Mouse (Mus musculus) Muller cell, postnatal 12 days (primary cell): ENCODE data around the gene Arhgap10.

ENCODE experiments used
- DNase-seq: peaks from one replicate; pipeline ENCODE4 v3.0.0-alpha.2; 2015; ENCODE audit errors: inconsistent ontology term

Arhgap10 gene

DNA sequence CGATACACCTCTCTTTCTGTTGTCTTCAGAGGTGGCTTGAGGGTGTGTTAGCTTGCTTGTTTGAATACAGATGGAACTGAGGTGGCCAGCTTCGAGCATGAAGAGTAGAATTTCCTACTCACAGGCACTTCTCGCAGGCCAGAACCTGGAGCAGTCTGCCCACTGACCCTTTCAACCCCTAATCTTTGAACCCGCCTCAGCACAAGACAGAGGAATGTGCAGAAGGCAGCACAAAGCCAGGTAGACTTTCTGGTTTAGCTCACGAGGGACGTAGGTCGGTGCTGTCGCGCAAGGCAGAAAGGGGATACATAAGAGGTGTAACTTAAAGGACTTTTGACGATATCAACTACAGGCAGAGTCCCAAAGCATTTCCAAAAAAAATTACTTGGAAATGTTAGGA lies 908 bp downstream of the Arhgap10 start:
- DNase-seq, result peak; percentile 6

DNA sequence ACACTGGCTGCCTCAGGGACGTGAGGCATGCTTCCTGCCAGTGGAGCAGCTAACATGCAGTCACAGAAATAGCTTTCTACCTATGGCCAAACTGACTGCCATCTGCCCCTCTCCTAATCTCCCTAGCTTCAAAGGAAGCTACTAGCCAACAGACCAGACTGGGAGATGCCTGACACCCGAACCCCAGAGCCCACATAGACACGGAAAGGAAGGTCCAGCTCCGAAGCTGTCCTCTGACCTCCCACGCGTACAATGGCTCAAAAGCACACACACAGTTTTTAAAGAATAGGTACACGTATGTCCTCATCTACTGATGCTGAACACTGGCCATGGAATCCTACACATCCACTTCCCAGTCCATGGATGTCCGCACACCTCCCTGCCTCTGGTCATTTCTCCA lies 2.0 kb downstream of the Arhgap10 start:
- DNase-seq, result no peak

DNA sequence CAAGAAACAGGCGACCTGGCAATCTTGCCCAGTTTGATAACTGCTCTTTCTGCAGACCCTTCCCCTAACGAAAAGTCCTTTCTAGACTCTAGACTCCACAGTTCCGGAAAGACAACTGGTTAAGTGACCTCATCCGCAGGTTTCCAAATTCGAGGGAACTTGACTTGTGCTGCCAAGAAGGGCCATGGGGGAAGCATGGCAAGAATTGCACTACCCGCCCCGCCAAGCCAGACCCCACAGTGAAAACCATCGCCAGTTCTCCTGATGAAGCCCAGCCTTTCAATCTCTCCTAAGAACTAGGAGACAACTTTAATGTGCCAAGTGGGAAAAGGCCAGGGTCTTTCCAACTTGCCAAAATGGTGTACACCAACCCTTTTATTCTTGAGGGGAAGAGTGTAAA lies 2.6 kb downstream of the Arhgap10 start:
- DNase-seq, result no peak

DNA sequence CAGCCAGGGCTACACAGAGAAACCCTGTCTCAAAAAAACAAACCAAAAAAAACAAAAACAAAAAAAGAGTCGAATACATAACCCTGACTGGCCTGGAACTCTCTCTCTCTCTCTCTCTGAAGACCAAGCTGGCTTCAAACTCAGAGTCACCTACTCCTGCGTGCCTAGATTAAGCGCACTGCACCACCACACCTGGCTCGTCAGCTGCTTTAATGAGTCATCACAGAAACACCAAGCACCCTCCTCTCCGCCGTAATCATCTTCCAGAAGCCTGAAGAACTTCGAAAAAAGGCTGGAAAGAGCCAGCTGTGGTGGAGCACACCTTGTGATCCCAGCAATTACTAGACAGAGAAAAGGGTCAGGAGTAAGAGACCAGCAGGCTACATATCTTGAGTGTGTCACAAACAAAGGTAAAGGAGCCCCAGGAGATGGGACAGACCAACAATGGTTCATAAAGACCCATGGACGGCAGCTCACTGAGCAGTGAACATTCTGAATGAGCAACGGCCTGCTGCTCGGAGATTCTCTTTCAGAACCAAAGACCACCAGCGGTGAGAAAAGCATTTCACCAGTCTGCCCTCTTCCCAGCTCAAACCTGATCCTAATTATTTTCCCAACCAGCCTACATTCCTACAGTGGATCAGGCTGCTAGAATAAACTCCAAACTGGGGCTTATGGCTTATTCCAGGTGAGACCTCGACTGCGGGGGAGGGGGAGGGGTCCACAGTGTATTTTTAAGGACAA lies 5.8 kb downstream of the Arhgap10 start:
- DNase-seq, result peak; percentile 8

DNA sequence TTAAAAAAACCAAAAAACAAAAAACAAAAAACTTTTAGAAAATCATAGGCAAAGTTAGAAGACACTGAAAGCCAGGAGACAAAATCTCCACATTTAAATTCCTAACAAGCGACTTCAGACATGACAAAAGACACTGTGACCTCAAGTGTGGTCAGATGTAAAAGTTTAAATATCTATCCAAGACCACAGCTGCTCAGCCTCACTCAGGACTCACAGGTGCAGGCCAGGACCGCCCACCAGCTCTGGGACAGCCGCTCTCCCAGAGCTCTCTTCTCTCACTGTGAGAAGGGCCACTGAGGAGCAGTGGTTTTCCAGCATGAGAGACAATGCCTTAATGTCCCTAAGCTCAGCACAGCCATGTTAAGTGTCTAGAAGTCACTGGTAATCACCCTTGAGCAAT lies 7.3 kb downstream of the Arhgap10 start:
- peak; percentile 33 for DNase-seq

DNA sequence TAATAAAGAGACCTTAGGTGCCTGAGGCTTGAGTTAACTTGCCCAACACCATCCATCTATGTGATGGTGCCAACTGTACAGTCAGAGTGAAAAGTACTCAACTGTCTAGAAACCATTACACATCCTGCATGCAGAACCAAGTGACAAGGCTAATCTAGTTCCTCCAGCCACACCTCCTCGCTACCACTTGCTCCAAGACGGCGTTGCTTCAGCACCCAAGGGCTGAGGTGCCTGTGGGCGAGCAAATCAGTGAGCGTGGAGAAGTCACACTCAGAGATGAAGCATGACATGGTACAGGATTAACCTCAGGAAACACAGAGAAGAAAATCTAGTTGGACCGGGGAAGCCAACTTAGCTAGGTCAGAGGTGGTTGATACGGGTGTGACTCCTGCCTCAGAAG lies 8.7 kb downstream of the Arhgap10 start:
- no peak for DNase-seq

DNA sequence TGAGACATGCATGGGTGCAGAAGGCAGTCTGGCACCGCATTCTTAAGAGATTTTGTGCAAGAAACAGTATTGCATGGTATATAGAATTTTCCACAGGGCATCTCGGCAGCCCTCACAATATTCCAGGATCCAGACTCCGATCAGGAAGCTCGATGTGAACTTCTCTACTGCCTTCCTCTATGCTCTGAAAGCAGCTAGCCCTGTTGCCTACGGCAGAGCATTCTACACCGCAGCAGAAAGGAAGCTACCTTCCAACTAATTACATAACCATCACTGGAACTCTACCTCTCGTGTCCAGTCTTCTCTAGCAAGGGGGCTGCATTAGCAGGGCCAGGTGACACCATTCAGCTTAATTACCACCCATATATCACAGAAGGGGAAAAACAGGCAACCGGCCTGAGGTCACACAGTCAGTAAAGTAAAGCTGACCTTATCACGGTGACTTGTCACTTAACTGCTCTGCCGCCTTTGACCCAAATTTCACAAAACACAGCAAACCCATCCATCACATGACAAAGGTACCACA lies 10.2 kb downstream of the Arhgap10 start:
- no peak for DNase-seq

DNA sequence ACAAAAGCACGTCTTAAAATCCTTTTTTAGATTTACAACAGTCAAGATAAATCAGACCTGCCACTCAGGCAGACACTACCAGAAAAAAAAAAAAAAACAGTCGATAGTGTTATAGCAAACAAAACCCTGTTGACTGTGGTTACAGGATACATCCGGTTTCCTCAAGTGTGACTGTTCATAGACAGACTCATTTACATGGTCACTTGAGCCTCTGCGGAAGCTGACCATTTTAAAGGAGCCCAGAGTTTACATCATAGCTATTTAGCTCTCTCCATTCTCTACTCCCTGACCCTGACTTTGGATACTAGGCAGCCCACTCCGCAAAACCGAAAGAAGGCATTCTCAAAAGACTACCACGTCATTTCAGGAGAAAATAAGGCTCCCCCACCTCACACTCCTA lies 11.2 kb downstream of the Arhgap10 start:
- no peak for DNase-seq

DNA sequence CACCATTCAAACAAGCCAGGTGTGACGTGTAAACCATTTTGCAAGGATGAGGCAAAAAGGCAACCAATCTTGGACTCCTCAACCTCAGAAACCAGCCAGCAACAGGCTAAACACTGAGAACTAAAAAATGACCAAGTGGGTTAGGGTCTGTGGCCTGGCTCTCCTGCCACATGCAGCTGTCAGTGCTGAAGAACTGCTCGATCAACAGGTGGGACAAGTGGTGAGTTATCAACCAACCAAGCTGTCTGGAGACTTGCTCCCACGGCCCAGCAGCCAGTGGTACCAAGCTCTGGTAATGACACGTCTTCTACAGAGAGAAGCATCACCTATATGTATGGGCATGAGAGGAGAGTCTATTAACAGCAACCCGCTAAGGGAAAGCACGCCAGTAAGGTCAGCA lies 15.2 kb downstream of the Arhgap10 start:
- no peak for DNase-seq

DNA sequence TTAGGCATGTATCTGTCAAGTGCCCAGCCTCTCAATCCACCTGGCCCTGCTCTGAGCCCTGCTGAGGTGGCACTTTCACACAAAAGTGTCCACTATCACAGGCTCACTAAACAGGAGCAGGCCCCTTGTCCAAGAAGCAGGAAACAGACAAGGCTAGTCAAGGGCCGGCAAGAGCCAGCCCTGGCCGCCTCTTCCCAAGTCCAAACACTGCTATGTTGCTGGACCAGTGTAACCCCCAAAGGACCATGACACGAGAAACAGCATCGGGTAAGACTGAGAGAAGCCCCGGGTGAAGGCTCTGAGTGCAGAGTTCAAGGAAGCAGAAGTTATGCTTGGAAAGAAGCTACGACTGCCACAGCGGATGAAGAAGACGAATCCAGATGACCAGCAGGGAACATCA lies 16.6 kb downstream of the Arhgap10 start:
- DNase-seq, result no peak

DNA sequence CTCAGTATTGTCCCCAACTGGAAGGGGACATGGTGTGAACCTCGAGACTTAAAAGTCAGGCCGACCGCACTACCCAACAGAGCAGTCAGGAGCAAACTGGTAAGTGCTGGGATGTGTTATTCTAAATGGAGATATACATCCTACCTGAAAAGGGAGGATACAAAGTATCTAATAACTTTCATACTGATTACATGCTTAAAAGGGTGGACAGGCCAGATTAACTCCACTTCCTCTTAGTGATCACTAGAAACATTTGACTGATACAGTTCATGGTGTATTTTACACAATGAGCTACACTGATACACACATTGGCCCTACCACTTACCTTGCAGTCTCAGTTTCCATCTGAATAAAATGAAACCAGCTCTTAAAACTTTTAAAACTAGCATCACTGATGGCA lies 17.5 kb downstream of the Arhgap10 start:
- DNase-seq, result no peak

DNA sequence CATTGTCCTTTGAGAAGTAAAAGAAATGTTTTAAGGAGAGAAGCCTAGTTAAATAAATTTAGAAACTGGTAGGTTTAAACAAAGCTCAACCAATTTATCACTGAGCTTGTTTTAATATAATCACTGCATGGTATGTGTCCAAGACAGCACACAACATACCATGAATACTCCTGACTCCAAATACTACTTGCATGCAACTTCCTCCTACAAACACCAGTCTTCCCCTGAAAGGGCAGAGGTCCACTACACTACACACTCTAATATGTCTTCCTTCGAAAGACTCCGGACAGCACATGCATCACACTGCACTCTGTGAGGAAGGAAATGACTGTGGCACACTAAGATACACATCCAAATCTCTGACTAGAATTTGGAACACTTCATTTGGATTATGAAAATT lies 20.3 kb downstream of the Arhgap10 start:
- DNase-seq, result no peak

DNA sequence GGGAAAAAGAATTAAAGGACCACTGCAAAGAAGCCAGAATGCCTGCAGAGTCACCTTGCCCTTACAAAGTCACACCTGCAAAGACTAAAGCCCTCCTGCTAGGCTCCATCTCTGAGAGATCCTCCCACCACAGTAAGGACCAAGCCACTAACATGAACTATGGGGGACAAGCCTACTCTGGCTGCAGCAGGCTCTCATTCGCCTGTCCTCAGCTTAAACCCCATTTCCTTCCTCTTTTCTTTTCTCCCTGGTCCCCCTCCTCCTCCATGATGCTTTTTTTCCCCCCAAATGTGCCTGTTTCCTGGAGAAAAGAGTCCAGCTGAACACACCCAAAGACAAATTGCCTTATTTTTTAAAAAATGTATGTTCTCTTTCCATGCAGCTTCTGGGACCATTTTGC lies 21.5 kb downstream of the Arhgap10 start:
- DNase-seq, result no peak

DNA sequence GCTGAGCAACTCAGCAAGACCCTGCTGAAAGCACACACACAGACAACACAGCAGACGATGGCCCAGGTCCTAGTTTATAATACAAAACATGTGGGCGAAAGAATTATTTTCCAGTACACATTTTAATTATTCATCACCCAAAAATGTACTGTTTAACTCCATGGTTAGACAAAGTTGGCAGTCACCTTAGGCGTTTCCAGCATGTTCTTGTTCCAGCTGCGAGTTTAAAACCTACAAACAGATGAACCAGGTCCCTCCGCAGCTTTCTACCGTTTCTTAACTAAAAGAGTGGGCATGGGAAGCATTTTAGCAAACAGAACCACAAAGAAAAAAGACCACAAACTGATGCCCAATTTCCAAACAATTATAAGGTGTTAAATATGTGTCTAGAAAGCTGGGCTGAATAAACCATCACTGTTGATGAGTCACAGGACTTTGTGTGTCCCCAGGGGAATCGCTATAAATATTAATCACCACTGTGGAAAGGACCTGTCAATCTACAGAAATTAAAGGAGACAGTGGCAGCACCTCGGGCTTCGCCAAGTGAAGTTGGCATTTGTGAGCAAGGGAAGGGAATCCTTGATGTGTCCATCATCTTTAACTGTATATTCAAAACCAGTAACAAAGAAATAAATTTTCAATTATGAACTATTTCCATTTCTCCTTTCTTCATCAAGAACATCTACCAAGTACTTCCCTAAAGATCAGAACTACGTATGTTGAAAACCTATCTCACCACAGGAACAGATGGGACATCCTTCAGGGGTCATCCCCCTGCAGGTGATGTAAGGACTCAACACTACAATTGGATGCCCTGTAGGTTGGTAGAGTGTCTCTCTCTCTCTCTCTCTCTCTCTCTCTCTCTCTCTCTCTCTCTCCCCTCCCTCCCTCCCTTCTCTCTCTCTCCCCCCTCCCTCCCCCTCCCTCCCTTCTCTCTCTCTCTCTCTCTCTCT lies 23.1 kb downstream of the Arhgap10 start:
- peak; percentile 63 for DNase-seq

DNA sequence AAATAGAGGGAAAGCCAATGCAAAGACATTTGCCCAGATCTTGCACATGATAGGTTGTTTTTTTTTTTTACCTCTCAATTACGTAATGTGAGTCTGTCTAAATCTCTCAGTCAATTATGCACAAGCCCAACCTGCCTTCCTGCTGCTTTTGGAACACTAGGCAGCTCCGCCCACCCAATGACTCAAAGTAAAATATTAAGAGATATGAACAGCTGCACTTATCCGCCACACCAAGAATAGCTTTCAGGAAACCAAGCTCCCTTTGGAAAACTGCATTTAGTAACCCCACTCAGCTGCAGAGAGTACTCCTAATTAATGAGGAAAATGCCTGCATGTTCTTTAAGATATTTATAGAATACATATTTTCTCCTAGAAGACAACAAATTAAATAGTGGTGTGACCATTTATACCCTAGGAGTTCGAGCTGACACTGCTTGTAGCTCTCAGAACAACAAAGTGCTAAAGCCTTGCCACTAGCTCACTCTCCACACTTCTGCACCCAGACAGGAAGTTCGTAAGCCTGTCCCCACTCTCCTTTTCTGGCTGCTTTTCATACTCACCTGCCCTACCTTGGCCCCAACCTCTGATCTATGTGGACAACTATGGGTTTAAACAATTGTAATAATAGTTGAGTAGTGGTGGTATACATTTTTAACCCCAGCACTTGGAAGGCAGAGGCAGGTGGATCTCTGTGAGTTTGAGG lies 25.2 kb downstream of the Arhgap10 start:
- DNase-seq, result no peak

DNA sequence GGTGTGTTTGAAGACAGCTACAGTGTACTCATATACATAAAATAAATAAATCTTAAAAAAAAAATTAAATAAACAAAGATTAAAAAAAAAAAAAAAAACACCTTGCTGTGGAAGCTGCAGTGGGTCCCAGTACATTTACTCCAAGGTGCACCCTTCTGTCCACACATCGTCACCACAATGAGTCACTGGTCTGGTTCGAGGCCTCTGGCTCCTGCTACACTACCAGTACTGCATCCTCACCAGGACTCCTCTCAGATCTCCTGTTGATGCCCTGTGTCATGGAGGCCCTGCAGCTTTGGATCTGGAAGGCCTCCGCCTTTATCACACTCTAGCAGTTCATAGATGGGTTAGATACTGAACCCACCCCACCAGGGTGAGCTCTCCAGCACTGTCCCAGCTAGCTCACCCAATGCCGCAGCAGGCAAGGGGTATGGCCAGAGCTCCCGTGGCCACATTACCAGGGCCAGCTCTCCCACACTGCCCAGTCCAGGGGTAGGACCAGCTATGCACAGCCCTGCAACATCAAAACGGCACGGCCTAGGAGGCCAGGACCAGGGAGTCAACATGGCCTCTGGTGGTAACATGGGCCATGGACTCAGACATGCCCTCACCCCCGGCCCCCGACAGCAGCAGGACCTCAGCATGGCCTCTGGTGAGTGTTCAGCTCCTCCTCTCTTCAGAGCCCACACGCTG lies 26.4 kb downstream of the Arhgap10 start:
- DNase-seq, result no peak

DNA sequence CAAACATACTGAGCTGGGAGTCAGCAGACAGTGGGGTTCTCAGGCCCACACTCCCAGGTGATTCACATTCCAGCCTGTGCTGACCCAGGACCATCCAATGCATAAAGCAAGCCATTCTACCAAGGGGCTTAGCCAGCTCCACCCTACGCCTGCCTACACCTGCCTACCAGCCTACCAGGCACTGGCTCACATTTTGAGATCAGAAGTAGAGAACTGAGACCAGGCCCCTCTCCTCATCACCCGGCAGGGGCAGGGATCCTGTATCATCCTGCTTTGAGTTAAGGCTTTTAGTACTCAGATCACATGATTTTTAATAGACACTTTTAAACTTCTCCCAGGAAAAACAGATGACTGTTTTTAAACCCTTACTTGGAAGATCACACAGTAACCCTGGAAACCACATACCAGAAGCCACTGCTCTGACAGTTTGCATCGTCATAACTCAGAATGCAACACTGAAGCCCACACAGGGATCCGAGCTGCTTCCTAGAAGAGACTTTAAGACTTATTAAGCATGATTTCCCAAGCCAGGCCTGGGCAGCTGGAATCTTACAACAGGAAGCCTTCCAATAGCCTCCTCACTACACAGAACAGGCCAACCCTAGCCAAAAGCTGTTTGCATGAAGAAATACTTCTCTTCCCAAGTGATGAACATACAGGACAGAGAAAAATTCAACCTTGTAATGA lies 27.5 kb downstream of the Arhgap10 start:
- DNase-seq, result peak; percentile 47

DNA sequence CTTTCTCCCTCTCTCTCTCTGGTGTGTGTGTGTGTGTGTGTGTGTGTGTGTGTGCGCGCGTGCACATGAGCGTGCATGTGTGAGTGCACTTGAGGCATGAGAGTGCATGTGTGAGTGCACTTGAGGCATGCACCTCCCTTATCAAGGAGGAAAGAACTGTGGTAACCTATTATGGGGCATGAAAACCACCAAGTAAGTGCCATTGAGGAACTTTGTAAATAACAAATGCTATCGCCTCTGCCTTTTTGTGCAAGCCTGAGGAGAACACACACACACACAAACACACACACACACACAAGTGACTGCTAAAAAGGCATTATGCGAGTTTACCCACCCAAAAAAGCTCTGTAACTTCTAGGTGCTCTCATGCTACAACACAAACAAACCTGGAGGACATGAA lies 28.5 kb downstream of the Arhgap10 start:
- DNase-seq, result no peak

DNA sequence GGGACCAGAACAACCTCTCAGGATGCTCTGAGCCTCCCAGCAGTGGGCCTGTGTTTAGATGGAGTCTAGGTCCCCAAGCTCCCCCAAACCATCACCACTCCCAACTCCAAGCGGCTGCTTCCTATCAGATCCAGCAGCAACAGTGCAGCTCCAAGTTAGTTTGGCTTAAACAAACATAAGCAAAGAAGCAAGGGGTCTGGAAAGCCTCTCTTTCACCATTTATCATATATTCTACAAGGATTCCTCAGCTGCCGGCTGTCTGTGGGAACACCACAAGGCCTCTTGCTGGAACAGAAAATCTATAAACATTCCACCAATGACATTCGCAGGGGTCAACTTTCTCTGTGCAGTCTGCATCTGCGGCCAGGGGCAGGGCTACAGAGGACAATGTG lies 29.5 kb downstream of the Arhgap10 start:
- DNase-seq, result no peak

DNA sequence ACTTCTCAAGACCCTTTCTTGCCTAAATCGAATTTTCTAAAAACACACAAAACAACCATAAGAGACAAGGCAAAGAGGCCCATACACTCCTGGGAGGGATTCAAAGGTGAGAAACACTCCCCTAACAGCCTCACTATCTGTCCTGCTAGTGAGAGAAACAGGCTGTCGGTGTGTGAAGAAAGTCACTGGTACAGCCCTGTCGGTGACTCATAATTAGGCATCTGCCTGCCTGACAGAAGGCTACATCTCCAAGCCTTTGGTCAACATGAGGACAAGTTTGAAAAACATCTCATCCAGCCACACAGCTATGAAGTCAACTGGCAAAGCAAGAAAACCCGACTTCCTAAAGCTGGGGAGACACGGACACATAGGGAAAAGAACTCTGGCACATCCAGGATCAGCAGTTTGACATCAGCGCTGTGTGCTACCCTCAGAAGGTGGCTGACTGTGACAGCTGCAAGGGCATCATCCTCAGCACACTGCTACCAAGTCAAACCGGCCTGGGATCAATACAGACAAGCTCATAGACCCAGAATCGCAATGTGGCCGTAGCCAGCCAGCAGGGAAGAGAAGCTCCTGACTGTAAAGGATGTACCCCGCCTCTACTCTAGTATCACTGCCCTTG lies 30.1 kb downstream of the Arhgap10 start:
- DNase-seq, result no peak

DNA sequence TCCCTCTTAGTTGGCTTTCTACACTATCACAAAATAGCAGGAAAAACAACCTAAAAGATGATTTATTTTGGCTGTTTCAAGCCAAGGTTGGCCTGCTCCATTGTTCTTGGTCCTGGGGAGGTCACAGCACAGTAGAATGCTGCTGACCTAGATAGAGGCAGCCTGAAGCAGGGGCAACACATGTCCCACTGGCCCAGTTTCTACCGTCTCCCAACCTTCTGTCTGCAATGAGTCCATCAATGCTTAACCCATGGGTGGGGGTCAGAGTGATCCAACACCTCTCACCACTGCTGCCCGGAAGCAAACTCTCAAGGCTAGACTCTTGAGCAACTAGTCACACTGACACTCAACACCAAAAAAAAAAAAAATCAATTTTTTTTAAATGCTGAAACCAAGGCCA lies 31.0 kb downstream of the Arhgap10 start:
- DNase-seq, result no peak
